Mouse (Mus musculus) CH12.LX (cell line): ENCODE measurements around the gene Capn11.
"Not testable (repeated sequence)": the region's sequence is repeated elsewhere in the genome, so short reads cannot be mapped to it uniquely, and the experiment has no call there.

Experiments
- CTCF ChIP-seq, 2 experiments: IDR thresholded peaks in 1 of 2; conservative IDR thresholded peaks in 1 of 2; 2 replicates each; pipeline ENCODE4 v1.5.1; 2011 to 2012; ENCODE audit warnings: low read depth in 2 of 2, low read length in 2 of 2, improper control_type of control experiment in 1 of 2, inconsistent platforms in 1 of 2, mild to moderate bottlenecking in 1 of 2, moderate library complexity in 1 of 2
- MAFK ChIP-seq: IDR thresholded peaks from 2 replicates; pipeline ENCODE4 v1.6.1; 2011; ENCODE audit warnings: low read length, improper control_type of control experiment; ENCODE audit not compliant: insufficient replicate concordance
- MEF2A ChIP-seq: IDR thresholded peaks from 2 replicates; pipeline ENCODE4 v1.6.1; 2014; ENCODE audit warnings: low read depth, mild to moderate bottlenecking, inconsistent platforms, low read length, improper control_type of control experiment, borderline replicate concordance
- PAX5 ChIP-seq: IDR thresholded peaks from 2 replicates; pipeline ENCODE4 v1.6.1; 2012; ENCODE audit warnings: low read length, inconsistent platforms, mixed read lengths
- POLR2A ChIP-seq: IDR thresholded peaks from 2 replicates; pipeline ENCODE4 v1.6.1; 2011; ENCODE audit warnings: low read depth, mild to moderate bottlenecking, improper control_type of control experiment, low read length
- TBP ChIP-seq: conservative IDR thresholded peaks from 2 replicates; pipeline ENCODE4 v1.6.1; 2011; ENCODE audit warnings: low read depth, low read length, improper control_type of control experiment

- not testable (repeated sequence) for TF ChIP-seq PAX5; CTCF (conservative IDR thresholded peaks at IDR 0.05 in 1 of 2, IDR thresholded peaks at IDR 0.05 in 1 of 2; ENCODE audit: low read depth in 2 of 2, low read length in 2 of 2); MAFK; POLR2A; MEF2A; TBP
Observed at GRCm38 (mm10) chr17:45623425-45623824, 35.7 kb downstream of the Capn11 start.
